Mouse (Mus musculus) CH12.LX (cell line): ENCODE measurements around the gene Tex29. TPM values are rescaled to one million over a fixed set of nuclear protein-coding genes. Genes with fewer than 3 reads are reported as not detected.

ENCODE experiments used
- DNase-seq: peaks from one replicate; pipeline ENCODE4 v3.0.0-alpha.2; 2013; ENCODE audit errors: extremely low read depth
- H3K27ac ChIP-seq: 2 replicates; pipeline ENCODE4 v1.5.1; 2012; ENCODE audit warnings: low read depth, mild to moderate bottlenecking, control low read depth, moderate library complexity; ENCODE audit not compliant: insufficient read depth
- H3K27me3 ChIP-seq: replicated peaks from 2 replicates; pipeline ENCODE3; 2012; ENCODE audit warnings: inconsistent platforms
- H3K36me3 ChIP-seq, 2 experiments: replicated peaks in 1 of 2; 2 replicates each; pipeline versions ENCODE3 to v1.6.1; 2012; ENCODE audit warnings: inconsistent platforms in 1 of 2, low read length in 1 of 2, mild to moderate bottlenecking in 1 of 2, mixed read lengths in 1 of 2, moderate library complexity in 1 of 2; ENCODE audit not compliant: control insufficient read depth in 1 of 2, insufficient read depth in 1 of 2
- H3K4me1 ChIP-seq, 2 experiments: 2 replicates each; pipeline ENCODE4 v1.6.1; 2012; ENCODE audit warnings: inconsistent platforms in 1 of 2, moderate library complexity in 1 of 2; ENCODE audit not compliant: insufficient read depth in 2 of 2, control insufficient read depth in 1 of 2
- H3K4me2 ChIP-seq: 2 replicates; pipeline ENCODE4 v1.6.1; 2012; ENCODE audit warnings: low read depth, mild to moderate bottlenecking, control low read depth; ENCODE audit not compliant: poor library complexity, insufficient read depth, severe bottlenecking
- H3K4me3 ChIP-seq, 3 experiments: fragments of 150-350 bp in 1 of 3; sonication (generic) in 1 of 3; replicated peaks in 1 of 3; 2 replicates each; pipeline versions ENCODE3 to v1.5.1; 2011 to 2012; ENCODE audit warnings: low read depth in 2 of 3, low read length in 2 of 3, mild to moderate bottlenecking in 2 of 3, moderate library complexity in 2 of 3, control low read depth in 1 of 3, improper control_type of control experiment in 1 of 3, inconsistent platforms in 1 of 3, mixed read lengths in 1 of 3; ENCODE audit not compliant: poor library complexity in 1 of 3
- H3K79me2 ChIP-seq: replicated peaks from 2 replicates; pipeline ENCODE4 v1.6.1; 2012; ENCODE audit warnings: mild to moderate bottlenecking, moderate library complexity; ENCODE audit not compliant: control insufficient read depth, poor library complexity, insufficient read depth, severe bottlenecking; ENCODE audit errors: extremely low read depth
- H3K9ac ChIP-seq: 2 replicates; pipeline ENCODE4 v1.6.1; 2012; ENCODE audit warnings: low read depth, mild to moderate bottlenecking, control low read depth, moderate library complexity; ENCODE audit not compliant: insufficient read depth
- H3K9me3 ChIP-seq: replicated peaks from 2 replicates; pipeline ENCODE3; 2012; ENCODE audit warnings: low read length, inconsistent platforms, mixed read lengths
- CTCF ChIP-seq, 2 experiments: IDR thresholded peaks in 1 of 2; conservative IDR thresholded peaks in 1 of 2; 2 replicates each; pipeline ENCODE4 v1.5.1; 2011 to 2012; ENCODE audit warnings: low read depth in 2 of 2, low read length in 2 of 2, improper control_type of control experiment in 1 of 2, inconsistent platforms in 1 of 2, mild to moderate bottlenecking in 1 of 2, moderate library complexity in 1 of 2
- ELF1 ChIP-seq: IDR thresholded peaks from 2 replicates; pipeline ENCODE4 v1.6.1; 2014; ENCODE audit warnings: low read depth, mild to moderate bottlenecking, inconsistent platforms, low read length, improper control_type of control experiment
- JUN ChIP-seq: IDR thresholded peaks from 2 replicates; pipeline ENCODE4 v1.6.1; 2011; ENCODE audit warnings: low read depth, mild to moderate bottlenecking, low read length, improper control_type of control experiment, moderate library complexity; ENCODE audit not compliant: insufficient read depth
- JUND ChIP-seq: conservative IDR thresholded peaks from 2 replicates; pipeline ENCODE4 v1.6.1; 2011; ENCODE audit warnings: low read depth, low read length, improper control_type of control experiment
- MAX ChIP-seq: IDR thresholded peaks from 2 replicates; pipeline ENCODE4 v1.6.1; 2011; ENCODE audit warnings: low read length, improper control_type of control experiment
- MAZ ChIP-seq: IDR thresholded peaks from 2 replicates; pipeline ENCODE4 v1.6.1; 2012; ENCODE audit warnings: low read depth, mild to moderate bottlenecking, inconsistent platforms, low read length, improper control_type of control experiment, moderate library complexity
- MEF2A ChIP-seq: IDR thresholded peaks from 2 replicates; pipeline ENCODE4 v1.6.1; 2014; ENCODE audit warnings: low read depth, mild to moderate bottlenecking, inconsistent platforms, low read length, improper control_type of control experiment, borderline replicate concordance
- NELFE ChIP-seq: IDR thresholded peaks from 2 replicates; pipeline ENCODE4 v1.6.1; 2011; ENCODE audit warnings: low read depth, low read length, improper control_type of control experiment
- RAD21 ChIP-seq: IDR thresholded peaks from 2 replicates; pipeline ENCODE4 v1.6.1; 2011; ENCODE audit warnings: low read depth, mild to moderate bottlenecking, low read length, improper control_type of control experiment, moderate library complexity
- RCOR1 ChIP-seq: conservative IDR thresholded peaks from 2 replicates; pipeline ENCODE4 v1.6.1; 2012; ENCODE audit warnings: low read depth, mild to moderate bottlenecking, inconsistent platforms, low read length, improper control_type of control experiment
- SIN3A ChIP-seq: IDR thresholded peaks from 2 replicates; pipeline ENCODE4 v1.6.1; 2012; ENCODE audit warnings: low read length, improper control_type of control experiment, inconsistent platforms
- USF1 ChIP-seq: IDR thresholded peaks from 2 replicates; pipeline ENCODE4 v1.6.1; 2014; ENCODE audit warnings: low read depth, mild to moderate bottlenecking, inconsistent platforms, low read length, improper control_type of control experiment
- ZC3H11A ChIP-seq: IDR thresholded peaks from 2 replicates; pipeline ENCODE4 v1.6.1; 2012; ENCODE audit warnings: low read depth, mild to moderate bottlenecking, inconsistent platforms, low read length, improper control_type of control experiment
- ZMIZ1 ChIP-seq: IDR thresholded peaks from 2 replicates; pipeline ENCODE4 v1.6.1; 2012; ENCODE audit warnings: low read depth, mild to moderate bottlenecking, inconsistent platforms, low read length, improper control_type of control experiment
- ZNF384 ChIP-seq: IDR thresholded peaks from 2 replicates; pipeline ENCODE4 v1.6.1; 2012; ENCODE audit warnings: low read depth, low read length, improper control_type of control experiment, inconsistent platforms
- dilution Hi-C: fragments of 300-500 bp; cut with MboI; formaldehyde crosslinking; loops from 2 replicates; pipeline ENCODE4 v1.14.3; 2020; ENCODE audit warnings: low sequenced_read_pairs; ENCODE audit not compliant: extremely low pct_unique_long_range_greater_than_20kb, extremely low pct_ligation_motif_present
- in situ Hi-C: fragments of 300-500 bp; cut with MboI; formaldehyde crosslinking; loops from 3 replicates; pipeline ENCODE4 v1.14.3; 2019; ENCODE audit warnings: low sequenced_read_pairs, low pct_ligation_motif_present, low pct_unique_long_range_greater_than_20kb, mixed read lengths
- polyA plus RNA-seq: library from polyadenylated mRNA; unstranded; fragments of >175 nt; gene quantifications from 2 replicates; pipeline ENCODE4 v1.2.1, GENCODE M21; 2012; ENCODE audit warnings: low read depth; ENCODE audit not compliant: insufficient read length
- total RNA-seq, 2 experiments: library from RNA; depleted of rRNA; stranded (reverse); fragments of 300-350 nt in 1 of 2; fragments of >200 nt in 1 of 2; gene quantifications; 2 replicates each; pipeline ENCODE4 v1.2.3; 2012 to 2014

Gene Tex29
- total and polyA plus RNA-seq, 3 experiments = not detected

GRCm38 (mm10) chr8:11821451-11822206 lies 18.6 kb upstream of the Tex29 start:
- no peaks in the 10 kb centered on the region for H3K27me3 ChIP-seq
- dilution Hi-C loops (no loop called here), in situ Hi-C loops (no loop called here)
- no peak overlapping the region for H3K27ac ChIP-seq
- no peak for TF ChIP-seq JUND
- TF ChIP-seq CTCF (conservative IDR thresholded peaks at IDR 0.05 in 1 of 2, IDR thresholded peaks at IDR 0.05 in 1 of 2; ENCODE audit: low read depth in 2 of 2, low read length in 2 of 2) = no peak
- TF ChIP-seq MEF2A = no peak
- no peak for TF ChIP-seq SIN3A
- TF ChIP-seq ZNF384 = no peak
- TF ChIP-seq ZMIZ1 = no peak
- TF ChIP-seq MAX = no peak
- no peak for TF ChIP-seq MAZ
- no peak for DNase-seq
- no peak overlapping the region for H3K4me3 ChIP-seq
- H3K9ac ChIP-seq = no peak overlapping the region
- no peak overlapping the region for H3K4me2 ChIP-seq
- no peaks in the 10 kb centered on the region for H3K4me1 ChIP-seq
- H3K79me2 ChIP-seq = no peaks in the 10 kb centered on the region
- H3K36me3 ChIP-seq = peaks cover 68 to 95% of the 10 kb centered on the region in 2 experiments
- H3K9me3 ChIP-seq = no peaks in the 10 kb centered on the region

GRCm38 (mm10) chr8:11822550-11823060 lies 17.7 kb upstream of the Tex29 start:
- Histone ChIP-seq H3K27ac (no peak overlapping the region), H3K9ac (no peak overlapping the region), H3K79me2 (no peaks in the 10 kb centered on the region), H3K4me1 (no peaks in the 10 kb centered on the region), H3K9me3 (no peaks in the 10 kb centered on the region), H3K4me2 (no peak overlapping the region), H3K4me3 (no peak overlapping the region), H3K27me3 (no peaks in the 10 kb centered on the region), H3K36me3 (peaks cover 64 to 95% of the 10 kb centered on the region in 2 experiments)
- no peak for DNase-seq
- dilution Hi-C loops = no loop called here
- in situ Hi-C loops = no loop called here
- TF ChIP-seq ELF1 = no peak
- no peak for TF ChIP-seq JUN
- TF ChIP-seq MAZ = no peak
- no peak for TF ChIP-seq SIN3A
- no peak for TF ChIP-seq NELFE
- TF ChIP-seq USF1 = no peak
- no peak for TF ChIP-seq ZC3H11A
- no peak for TF ChIP-seq RCOR1
- TF ChIP-seq RAD21 = no peak
- no peak for TF ChIP-seq CTCF (conservative IDR thresholded peaks at IDR 0.05 in 1 of 2, IDR thresholded peaks at IDR 0.05 in 1 of 2; ENCODE audit: low read depth in 2 of 2, low read length in 2 of 2)
